Mouse (Mus musculus) heart, postnatal 4 days (tissue): ENCODE results near the gene Nepro. TPM values are rescaled to one million over a fixed set of nuclear protein-coding genes. Genes with fewer than 3 reads are reported as not detected.

ENCODE experiments used
- DNase-seq: peaks from one replicate; pipeline ENCODE4 v3.0.0; 2021
- total RNA-seq, 2 experiments: library from RNA; stranded (reverse); gene quantifications; 2 replicates each; pipeline ENCODE4 v1.2.3; 2021

The Nepro gene
- 1 to 10 TPM; 6.9 to 7.0 TPM for total RNA-seq

DNA sequence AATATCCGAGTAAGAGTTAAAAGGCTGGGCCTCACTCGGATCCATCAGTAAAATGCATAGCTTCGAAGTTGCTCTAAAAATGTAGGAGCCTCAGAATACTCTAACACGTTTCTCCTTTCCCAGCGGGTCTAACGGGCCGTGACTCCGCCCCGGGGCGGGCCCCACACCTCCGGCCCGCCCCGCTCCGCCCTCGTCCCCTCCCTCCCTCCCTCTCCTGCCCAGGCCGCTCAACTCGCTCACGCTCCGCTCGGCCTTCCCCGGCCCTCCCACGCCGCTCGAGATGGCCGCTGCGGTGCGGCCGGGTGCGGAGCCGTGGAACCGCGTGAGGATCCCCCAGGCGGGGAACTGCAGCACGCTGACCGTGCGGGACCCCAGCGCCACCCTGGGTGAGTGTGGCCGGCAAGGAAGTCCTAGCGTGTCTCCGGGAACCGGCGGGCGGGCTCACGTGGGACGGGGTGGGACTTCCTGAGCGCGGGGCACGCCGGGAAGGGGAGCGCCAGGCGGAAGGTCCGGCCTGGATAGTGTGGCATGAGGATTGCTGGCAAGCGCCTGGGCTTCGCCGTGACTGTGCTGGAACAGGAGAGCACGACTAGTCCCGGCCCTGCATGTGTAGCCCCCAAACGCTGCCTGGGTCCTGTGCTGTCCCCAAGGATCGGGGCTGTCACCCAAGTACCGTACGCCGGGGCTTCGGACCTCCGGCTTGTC, at the start of gene Nepro:
Nepro (plus strand) TSS at position 219 of the 705 bp plus-strand sequence.
- peak; percentile 94 for DNase-seq

DNA sequence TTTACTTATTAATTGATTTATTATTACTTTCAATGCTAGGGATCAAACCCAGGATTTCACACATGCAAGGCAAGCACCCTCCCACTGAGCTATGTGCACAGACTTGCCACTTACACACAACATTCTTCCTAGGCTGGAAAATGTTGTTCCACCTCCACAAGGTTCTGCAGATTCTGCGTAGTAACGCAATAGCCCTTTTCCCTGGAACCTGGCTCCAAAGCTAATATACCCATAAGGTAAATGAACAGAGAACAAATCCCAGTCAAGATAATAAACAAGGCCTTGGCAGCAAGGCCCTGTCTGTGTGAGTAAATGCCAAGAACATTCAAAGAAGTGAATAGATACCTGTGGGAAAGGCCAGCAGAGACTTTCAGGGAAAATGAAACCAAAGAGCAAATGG, 47.7 kb upstream of the Nepro start:
- DNase-seq: no peak

DNA sequence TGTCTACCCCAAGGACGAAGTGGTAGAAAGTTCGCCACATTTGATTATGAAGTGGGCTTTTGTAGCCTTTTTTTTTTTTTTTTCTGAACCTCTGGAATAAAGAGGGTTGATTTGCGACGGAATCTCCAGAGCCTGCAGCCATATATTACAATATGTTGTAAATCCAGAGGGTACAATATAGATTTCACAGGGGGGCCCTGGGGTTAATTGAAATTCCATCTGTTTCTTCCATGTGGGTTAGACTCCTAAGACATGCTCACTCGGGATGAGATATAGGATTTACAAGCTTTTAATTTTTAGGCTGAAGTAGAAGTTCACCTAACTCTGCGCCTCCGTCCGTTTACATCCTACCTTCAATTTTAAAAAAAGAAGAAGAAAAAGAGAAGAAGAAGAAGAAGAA, 45.0 kb upstream of the Nepro start:
- no peak for DNase-seq

DNA sequence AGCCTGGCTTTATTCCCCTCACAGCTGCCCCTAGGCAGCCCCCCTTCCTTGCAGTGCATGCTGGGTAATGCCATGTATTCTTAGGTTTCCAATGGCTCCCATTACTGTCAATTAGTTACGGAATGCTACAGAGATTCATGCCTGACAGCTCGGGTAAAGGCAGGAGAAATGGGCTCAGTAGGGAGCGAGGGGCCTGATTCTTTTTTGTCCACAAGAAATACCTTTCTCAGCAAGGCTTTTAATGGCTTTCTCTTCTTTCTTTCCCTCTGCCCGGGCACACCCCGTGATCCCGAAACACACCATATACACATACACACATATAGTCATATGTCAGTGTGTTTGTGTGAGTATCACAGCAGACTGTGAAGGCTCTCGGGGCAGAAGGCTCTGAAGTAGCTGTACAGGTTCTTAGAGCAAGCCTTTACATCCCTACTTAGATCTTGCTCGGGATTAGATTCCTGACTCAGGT, 44.6 kb upstream of the Nepro start:
- no peak for DNase-seq

DNA sequence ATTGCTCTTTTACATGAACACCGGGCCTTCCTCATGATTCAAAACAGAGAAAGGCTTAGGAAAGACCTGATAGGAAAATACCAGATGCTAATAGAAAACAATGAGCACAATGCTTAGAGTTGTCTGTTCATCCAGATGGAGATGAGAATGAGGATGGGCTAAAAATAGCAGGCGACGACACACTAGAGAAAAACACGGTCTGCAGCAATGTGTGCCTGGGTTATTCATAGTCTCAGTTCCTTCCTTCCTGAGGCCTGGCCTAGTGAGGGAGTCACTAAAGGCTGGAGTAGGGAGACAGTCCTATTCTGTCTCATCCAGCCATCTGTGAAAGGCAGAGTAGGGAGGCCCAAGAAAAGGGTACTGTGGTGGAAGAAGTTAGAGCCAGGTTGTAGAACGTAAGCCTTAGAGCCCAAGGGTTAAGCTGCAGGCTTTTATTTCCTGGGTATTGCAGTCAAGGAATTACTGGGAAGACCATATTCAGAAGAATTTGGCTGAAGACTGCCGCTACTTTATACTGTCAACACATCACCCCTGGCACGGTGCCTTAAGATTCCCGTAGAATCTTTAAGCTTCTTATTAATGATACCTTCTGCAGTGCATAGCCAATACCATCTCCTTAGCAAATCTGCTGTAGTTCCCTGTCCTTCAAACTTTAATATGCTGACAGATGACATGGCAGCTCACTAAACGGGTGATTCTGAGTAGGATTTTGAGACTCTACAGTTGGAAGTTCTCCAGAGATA, 43.2 kb upstream of the Nepro start:
- DNase-seq: peak; percentile 38

DNA sequence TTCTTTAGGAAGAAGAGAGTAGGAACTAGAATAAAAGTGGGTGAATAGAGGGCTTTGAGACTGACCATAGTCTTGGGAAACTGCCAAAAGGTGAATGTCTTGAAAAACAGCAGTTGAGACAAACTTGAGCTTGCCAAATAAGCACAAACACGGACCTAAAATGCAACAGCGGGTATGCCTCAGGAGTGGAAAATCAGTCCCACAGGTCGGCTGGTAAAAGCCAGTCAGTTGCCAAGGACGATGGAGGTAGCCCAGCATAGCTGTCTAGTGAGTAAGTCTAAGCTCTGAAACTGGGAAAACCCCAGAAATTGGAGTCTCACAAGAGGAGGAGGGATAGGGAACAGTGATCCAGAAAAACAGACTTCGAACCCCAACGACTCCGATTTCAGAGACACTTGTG, 39.5 kb upstream of the Nepro start:
- no peak for DNase-seq

DNA sequence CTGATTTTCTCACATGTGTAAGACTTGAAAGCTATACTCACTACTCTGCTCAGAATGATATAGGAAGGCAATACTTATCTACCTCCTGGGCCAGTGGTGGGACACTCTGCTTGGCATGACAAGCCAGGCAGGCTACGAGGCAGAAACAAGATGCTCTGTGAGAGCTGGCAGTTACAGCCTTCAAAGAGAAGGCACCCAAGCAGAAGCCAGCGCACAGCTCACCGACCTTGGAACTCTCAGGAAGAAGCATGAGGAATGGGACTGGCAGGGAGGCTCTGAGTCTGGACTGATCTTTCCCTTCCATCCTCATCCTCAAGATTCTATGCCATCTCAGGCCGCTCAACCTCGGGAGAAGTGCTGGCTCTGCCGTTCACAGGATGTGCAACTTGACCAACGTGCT, 38.7 kb upstream of the Nepro start:
- DNase-seq: no peak

DNA sequence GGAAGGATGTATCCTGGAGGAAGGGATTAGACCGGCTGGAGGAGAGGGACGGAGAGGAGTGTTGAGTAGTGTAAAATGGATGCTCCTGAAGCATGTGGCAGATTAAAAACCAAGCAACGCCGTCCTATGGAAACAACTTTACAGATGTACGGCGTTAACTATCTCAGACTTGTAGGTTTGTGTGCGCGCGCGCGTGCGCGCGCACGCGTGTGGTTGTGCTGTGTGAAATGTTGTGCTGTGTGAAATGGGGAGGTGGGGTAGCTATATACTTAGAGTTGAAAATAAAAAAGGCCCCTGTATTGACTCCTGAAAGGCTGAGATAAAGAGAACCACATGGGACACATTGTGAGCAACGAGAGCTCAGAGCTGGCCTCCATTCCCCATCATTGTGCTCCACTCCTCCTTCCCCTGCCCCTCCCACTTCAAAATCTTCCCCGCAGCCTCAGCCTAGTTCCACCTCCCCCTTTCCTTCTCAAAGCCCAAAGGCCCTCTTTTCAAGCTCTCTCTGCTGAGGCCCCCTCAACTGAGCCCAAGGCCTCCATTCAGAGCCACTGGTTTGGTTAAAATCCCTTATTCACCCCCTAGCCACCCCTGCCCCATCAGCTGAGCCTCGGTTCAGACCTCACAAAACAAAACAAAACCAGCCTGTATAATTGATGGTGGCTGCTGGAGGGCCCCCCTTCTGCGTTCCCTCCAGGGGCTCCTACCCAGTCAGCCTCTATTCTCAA, 36.9 kb upstream of the Nepro start:
- no peak for DNase-seq

DNA sequence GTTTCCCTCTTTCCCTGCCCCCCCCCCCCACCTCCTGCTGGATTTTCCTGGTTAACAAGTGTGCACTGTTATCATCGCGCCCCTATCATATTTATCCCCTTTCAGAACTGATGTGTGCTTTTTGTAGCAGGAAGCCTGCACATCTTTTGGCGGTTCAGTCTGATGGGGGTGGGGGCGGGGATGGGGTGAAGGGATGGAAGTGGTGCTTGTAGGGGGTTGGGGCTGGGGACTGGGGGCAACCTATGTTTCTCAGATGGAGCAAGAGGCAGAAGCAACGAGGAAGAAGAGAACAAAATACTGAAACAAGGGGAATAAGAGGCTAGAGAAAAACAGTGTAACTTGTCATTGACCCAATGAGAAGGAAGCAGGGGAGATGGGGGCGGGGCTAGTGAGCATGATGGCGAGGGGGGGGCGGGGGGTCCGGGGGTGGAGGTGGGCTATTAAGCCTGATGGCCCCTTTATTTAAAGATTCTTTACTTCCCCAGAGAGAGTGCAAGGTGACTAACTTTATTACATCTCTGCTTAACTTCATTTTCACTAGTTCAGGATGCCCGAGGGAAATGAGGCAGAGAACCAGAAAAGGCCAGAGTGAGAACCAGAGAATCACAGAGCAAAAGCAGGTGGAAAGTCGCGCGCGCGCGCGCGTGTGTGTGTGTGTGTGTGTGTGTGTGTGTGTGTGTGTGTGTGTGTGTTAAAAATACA, 36.2 kb upstream of the Nepro start:
- no peak for DNase-seq

DNA sequence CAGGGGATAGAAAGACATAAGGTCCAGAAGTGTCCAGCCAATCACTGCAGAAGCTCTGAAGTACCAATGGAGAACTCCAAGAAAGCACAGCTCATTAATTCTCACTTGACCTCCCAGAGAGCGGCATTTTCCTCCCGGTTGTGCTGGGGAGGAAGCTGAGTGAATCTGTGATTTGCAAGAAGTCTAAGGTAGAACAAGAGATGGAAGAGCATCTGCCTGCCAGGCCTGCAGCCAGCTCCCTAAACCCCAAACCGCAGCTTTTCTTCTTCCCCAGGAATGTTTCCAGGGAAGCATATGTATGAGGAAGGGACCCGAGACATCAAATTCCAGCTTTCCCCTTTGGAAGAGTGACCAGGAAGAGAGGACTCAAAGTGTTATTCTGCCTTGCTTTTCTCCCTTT, 35.6 kb upstream of the Nepro start:
- DNase-seq: no peak

DNA sequence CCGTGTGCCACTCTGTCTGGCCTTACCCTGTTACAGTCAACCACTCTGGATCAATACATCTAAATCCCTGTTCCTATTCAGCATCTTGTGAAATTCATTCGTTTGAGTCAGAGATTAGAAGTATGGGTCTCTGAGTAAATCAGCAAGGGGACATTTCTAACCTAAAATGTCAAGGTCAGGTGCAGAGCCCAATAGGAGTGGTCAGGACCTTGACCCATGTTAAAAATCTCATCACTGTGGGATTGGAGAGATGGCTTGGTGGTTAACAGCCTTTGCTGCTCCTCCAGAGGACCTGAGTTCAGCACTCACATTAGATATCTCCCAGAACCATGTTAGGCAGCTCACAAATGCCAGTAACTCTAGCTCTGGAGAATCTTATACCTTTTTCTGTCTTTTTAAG, 33.6 kb upstream of the Nepro start:
- DNase-seq: no peak

DNA sequence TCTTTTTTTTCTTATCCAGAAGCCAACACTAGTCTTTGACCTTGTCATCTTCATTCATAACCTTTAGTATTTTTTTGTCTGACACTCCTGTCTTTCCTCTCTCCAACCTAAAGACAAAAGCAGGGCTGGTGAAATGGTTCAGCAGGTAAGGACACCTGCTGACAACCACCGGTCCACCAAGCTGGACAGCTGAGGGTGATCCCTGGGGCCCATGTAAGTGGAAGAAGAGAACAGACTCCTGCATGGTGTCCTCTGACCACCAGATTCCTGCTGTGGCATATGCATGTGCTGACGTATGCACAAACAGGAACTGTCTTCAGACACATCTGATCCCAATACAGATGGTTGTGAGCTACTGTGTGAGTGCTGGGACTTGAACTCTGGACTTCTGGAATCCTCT, 33.0 kb upstream of the Nepro start:
- DNase-seq: no peak

DNA sequence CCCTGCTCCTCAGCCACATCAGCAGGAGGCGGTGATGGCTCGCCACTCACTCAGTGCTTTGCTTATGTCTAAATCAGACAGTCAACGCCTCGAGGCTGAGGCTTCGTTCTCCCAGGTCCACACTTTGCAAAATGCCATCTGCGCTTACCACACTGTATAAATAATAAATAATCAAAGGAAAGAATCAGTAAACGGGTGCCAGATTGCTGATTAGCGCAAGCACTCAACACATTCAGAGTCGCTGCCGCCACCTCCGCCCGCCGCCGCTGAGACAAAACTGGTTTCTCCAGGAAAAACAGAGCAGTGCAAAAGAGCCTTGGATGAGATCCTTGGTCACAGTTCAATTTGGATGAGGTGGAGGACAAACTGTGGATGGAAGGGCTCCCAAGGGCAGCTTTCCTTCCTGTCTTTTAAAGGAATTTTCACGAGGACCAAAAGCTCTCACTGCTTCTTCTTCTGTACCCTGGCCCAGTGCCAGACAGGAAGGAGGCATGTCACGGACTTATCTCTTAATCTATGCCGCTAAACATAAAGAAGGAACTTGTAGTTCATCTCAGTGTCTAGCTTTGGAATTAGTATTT, 32.5 kb upstream of the Nepro start:
- peak; percentile 61 for DNase-seq

DNA sequence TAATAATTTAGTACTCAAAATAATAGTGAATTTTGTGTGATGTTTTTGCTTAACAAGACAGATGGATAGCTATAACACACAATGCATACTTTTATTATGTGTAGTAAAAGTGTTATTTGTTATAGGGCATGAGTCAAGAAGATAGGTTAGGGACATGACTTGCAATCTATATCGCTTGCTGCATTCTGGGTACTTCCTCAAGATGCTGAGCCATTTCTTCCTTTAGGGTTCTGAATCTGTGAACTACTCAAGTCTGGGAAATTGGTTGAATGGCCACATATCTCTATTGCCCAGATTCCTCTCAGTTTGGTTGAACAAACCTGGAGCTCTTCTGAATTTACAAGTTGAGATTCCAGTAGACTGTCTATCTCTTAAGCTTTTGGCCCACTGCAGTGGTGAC, 31.6 kb upstream of the Nepro start:
- DNase-seq: no peak

DNA sequence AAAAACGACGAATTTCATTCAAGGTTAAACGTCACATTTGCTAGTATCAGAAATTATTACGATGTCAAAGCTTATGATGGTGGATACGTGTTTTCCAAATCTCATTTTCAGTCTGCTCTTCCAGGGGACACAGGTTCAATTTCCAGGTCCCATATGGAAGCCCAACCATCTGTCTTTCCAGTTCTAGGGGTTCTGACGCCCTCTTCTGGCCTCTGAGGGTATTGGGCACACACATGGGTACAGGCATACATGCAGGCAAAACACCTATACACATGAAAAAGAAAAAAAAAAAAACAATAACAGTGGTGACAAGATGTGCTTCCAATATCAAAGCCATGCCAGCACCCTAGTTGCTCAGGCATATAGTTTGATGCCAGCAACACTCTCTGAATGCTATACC, 30.4 kb upstream of the Nepro start:
- no peak for DNase-seq

DNA sequence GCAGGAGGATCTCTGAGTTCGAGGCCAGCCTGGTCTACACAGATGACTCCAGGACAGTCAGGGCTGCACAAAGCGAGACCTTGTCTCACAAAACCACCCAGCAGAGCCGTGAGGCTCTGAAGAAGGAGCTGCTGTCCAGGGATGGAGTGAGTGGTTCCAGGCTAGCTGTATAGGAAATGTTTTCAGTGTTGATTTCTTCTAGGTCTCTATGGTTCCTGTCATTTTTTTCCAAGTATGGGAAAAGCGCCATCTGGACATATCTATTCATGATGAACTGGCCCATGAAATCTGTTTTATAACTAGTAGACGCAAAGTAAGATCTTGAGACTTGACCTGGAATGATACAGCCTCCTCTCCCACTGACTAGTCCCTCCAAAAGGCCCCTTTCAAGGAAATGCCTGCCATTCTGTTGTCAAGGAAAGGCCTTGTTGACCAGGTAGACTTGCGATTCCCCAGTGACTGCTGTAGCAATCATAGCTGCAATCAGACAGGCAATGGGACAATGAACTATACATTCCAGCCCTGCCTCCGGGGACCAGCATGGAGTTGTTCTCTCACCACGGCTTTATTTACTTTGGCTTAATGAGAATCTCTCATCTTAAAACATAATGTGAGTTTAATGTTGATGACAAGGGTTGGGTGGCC, 28.8 kb upstream of the Nepro start:
- peak; percentile 11 for DNase-seq

DNA sequence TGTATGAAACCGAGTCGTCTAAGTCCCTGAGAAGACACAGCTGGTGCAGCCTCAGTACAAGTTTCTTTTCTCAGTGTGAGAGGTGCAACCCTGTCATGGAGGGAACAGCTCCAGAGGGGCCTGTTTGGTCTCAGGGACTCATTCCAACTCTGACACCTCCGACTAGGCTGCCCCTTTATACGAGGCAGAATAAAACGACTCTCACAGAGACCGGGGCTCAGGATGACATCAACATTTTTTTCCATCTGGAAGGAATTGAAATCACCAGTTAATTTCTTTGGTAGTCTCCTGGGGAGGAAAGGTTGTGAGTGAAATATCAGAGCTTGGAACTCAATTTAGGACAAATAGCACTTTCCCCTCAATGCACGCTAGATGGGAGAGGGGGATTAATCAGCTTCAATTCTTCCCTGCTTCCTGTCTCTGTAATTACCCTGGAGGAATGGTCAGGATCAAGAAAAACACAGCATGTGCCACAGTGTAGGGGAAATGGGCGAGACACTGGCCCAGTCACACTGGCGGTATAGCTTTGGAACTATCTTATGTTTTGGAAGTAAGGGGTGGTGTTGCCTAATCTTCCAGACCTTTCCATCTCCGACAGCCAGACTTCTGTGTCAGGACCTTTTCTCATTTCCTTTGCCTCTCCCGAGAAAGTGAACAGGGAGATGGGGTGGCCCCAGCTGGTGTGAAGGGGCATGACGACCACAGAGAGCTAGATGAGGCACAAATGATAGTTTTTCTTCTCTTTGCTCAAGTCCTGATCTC, 28.1 kb upstream of the Nepro start:
- peak; percentile 65 for DNase-seq

DNA sequence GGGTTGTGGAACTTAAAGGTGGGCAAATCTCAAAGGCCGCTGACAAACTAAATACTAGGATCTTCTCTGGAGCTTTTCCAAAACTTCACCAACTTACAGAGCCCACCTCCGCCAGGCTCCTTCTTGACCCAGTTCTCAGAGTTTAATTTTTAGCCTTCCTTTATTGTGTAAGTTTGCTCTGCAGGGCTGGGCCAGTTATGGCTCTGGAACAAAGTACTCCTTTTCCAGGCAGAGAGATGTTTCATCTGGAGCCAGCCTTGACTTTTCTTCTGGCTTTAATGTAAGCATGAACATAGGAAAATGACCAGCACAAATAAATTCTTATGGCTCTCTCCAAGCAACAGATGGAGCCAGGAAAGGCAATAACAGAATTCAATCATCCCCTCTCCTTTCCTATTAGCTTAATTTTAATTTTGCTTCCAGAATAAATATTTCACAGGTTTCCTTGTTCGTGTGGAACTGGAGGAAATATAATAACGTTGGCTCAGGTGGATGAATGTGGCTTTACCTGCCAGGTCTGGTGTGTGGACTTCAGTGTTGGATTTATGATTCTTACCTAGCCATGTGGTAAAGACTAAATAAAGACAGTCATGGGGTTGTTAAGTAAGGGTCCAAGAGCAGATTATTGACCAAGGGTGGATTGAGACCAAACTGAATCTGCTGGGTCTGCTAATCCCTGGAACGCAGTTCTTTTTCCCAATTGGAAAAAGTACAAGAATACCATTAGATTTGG, 26.5 kb upstream of the Nepro start:
- no peak for DNase-seq

DNA sequence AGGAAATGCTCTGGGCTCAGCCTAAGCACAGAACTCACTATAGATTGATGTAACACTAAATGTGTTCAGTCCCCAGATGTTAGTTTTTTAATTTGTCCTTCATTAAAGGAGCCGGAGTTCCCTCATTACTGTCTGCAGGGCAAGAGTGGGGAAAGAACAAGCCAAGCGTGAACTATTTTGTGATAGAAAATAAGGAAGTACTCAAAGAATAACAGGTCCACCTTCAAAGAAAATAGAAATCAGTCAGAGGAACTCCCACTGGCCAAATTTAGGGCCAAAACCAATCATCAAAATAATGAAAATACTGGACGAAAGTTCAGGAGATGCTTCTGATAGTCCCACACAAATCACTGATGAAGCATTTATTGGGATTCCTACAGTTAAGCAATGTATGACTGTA, 22.9 kb upstream of the Nepro start:
- no peak for DNase-seq

DNA sequence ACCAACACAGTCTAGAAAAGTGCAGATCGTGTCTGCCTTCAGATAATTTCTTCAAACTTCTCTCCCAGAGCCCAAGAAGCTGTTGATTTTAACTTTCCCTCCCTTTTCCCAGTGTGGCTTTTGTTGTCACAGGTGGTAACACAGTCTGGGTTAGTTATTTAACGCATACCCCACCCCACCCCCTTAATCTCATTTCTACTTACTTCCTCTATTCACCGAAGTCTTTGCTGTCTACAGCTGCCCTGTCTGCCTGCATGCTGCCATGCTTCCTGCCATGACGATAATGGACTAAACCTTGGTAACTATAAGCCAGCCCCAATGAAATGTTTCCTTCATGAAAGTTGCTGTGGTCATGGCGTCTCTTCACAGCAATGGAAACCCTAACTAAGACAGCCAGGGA, 21.8 kb upstream of the Nepro start:
- DNase-seq: no peak
